Mouse (Mus musculus) testis, adult 2 months (tissue): ENCODE measurements around the gene Cyp4f15.
"Not testable (repeated sequence)": the region's sequence is repeated elsewhere in the genome, so short reads cannot be mapped to it uniquely, and the experiment has no call there.

Source experiments
- CTCF ChIP-seq: fragments of 200-500 bp; IDR thresholded peaks from 2 replicates; pipeline ENCODE4 v1.5.1; 2012; ENCODE audit warnings: low read depth, mild to moderate bottlenecking, inconsistent platforms, low read length, moderate library complexity; ENCODE audit not compliant: control insufficient read depth, insufficient read depth, insufficient replicate concordance
- POLR2A ChIP-seq: fragments of 200-500 bp; IDR thresholded peaks from 2 replicates; pipeline ENCODE4 v1.6.1; 2012; ENCODE audit warnings: low read depth, mild to moderate bottlenecking, inconsistent platforms, low read length, moderate library complexity; ENCODE audit not compliant: control insufficient read depth

DNA sequence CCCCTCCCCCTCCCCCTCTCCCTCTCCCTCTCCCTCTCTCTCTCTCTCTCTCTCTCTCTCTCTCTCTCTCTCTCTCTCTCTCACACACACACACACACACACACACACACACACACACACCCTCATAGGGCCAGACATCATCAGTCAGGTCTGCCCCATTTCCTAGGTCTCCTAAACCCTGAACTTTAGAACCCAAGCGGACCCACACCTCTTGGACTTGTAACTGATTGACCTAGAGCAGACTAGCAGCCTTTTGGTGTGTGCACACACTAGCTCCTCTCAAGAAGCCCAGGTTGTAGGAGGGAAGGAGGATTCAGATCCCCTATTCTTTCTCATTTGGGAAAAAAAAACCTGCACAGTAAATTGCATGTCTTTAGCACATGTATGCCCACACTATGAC is 36.7 kb downstream of the Cyp4f15 start:
- not testable (repeated sequence) for TF ChIP-seq CTCF, POLR2A
